Mouse (Mus musculus) spleen, adult 2 months (tissue): ENCODE measurements at regions not wholly inside any gene's neighbourhood (a gene's known extent, or its start where the extent isn't known, plus 50 kb on each side); places are given as distances from the start of the nearest gene placed in this dataset.

Experiments
- CTCF ChIP-seq: fragments of 200-500 bp; IDR thresholded peaks from 2 replicates; pipeline ENCODE4 v1.5.1; 2011; ENCODE audit warnings: mild to moderate bottlenecking, inconsistent platforms; ENCODE audit not compliant: insufficient read depth, insufficient read length, insufficient replicate concordance; ENCODE audit errors: extremely low read depth
- POLR2A ChIP-seq: fragments of 200-500 bp; IDR thresholded peaks from 2 replicates; pipeline ENCODE4 v1.6.1; 2011; ENCODE audit warnings: low read depth, low read length, inconsistent platforms

DNA sequence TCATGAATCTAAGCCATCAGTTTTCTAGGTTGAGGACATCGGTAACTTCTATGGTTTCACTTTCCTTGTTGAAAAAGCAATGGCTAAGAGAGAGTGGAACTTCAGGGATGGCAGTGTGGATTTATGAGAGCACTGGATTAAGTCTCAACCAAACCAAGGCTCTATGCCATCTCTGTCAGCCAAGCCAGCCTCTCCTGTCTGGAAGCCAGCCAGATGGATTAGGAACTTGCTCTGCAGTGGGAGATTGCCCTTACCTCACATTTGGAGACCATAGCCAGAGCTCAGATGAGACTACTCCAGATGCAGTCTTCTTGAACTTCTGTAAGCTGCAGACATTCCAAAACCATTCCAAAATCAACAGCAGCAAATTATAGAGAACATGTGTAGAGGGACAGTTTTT is 112.4 kb upstream of the Zfp746 start:
- TF ChIP-seq POLR2A = no peak
- TF ChIP-seq CTCF = no peak
